Mouse (Mus musculus): Measurements from ENCODE around the gene Cytl1. TPM values are rescaled to one million over a fixed set of nuclear protein-coding genes. Genes with fewer than 3 reads are reported as not detected.
A peak's percentile ranks its signal among the peaks of the same experiment; 100 is the strongest.

The Cytl1 gene
- polyA plus RNA-seq, 1 experiment from 2014 or later: 2.2 TPM

- Histone ChIP-seq H3K9me3 (no peaks in the 10 kb centered on the region), H3K4me1 (no peaks in the 10 kb centered on the region), H3K9ac (no peak overlapping the region), H3K36me3 (no peaks in the 10 kb centered on the region), H3K27ac (no peak overlapping the region), H3K4me3 (no peak overlapping the region), H3K4me2 (replicated peaks) (no peak overlapping the region), H3K27me3 (replicated peaks) (no peaks in the 10 kb centered on the region)
- no peak for ATAC-seq (ENCODE audit: low FRiP score, low read depth)
- WGBS: 81% methylated on average over 4 of the region's 4 CpGs
Observed at GRCm38 (mm10) chr5:37725220-37725886, 10.0 kb upstream of the Cytl1 start.

DNA sequence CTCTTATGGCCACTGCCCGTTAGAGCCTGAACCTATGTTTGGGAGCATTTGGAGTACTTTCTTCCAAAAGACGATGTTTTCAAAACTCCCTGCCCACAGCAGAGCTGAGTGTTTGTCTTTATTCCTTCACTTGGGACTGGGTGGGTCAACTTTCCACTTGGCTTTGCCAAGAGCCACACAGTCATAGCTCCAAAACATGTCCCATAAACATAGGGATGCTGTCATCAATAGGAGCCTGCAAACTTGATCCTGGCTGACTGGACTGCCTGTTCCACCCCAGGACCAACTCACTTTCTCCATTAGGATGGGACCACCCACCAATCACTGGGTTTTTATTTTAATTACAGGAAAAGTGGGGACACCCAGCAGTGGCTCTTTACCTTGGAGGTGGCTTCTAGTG is 4.5 kb upstream of the Cytl1 start:
- Histone ChIP-seq H3K4me2 (replicated peaks) (no peak overlapping the region), H3K4me3 (no peak overlapping the region), H3K27me3 (replicated peaks) (no peaks in the 10 kb centered on the region), H3K9ac (no peak overlapping the region), H3K4me1 (no peaks in the 10 kb centered on the region), H3K36me3 (no peaks in the 10 kb centered on the region), H3K27ac (no peak overlapping the region), H3K9me3 (no peaks in the 10 kb centered on the region)
- WGBS: 89% methylated on average over 2 of the region's 2 CpGs
- no peak for ATAC-seq (ENCODE audit: low FRiP score, low read depth)

GRCm38 (mm10) chr5:37736213-37736612 is 894 bp downstream of the Cytl1 start:
- H3K27me3 ChIP-seq (replicated peaks): no peaks in the 10 kb centered on the region
- H3K36me3 ChIP-seq: no peaks in the 10 kb centered on the region
- 66% methylated on average over 7 of the region's 7 CpGs for WGBS
- ATAC-seq (ENCODE audit: low FRiP score, low read depth): no peak
- no peak overlapping the region for H3K9ac ChIP-seq
- no peak overlapping the region for H3K27ac ChIP-seq
- no peak overlapping the region for H3K4me2 ChIP-seq (replicated peaks)
- H3K9me3 ChIP-seq: no peaks in the 10 kb centered on the region
- no peak overlapping the region for H3K4me3 ChIP-seq
- H3K4me1 ChIP-seq: no peaks in the 10 kb centered on the region

- no peaks in the 10 kb centered on the region for H3K9me3 ChIP-seq
- 82% methylated on average over 13 of the region's 13 CpGs for WGBS
- H3K4me2 ChIP-seq (replicated peaks): no peak overlapping the region
- H3K4me3 ChIP-seq: no peak overlapping the region
- no peaks in the 10 kb centered on the region for H3K36me3 ChIP-seq
- H3K27me3 ChIP-seq (replicated peaks): no peaks in the 10 kb centered on the region
- no peaks in the 10 kb centered on the region for H3K4me1 ChIP-seq
- H3K27ac ChIP-seq: no peak overlapping the region
- no peak overlapping the region for H3K9ac ChIP-seq
- no peak for ATAC-seq (ENCODE audit: low FRiP score, low read depth)
Observed at GRCm38 (mm10) chr5:37743889-37744707, 8.8 kb downstream of the Cytl1 start.

DNA sequence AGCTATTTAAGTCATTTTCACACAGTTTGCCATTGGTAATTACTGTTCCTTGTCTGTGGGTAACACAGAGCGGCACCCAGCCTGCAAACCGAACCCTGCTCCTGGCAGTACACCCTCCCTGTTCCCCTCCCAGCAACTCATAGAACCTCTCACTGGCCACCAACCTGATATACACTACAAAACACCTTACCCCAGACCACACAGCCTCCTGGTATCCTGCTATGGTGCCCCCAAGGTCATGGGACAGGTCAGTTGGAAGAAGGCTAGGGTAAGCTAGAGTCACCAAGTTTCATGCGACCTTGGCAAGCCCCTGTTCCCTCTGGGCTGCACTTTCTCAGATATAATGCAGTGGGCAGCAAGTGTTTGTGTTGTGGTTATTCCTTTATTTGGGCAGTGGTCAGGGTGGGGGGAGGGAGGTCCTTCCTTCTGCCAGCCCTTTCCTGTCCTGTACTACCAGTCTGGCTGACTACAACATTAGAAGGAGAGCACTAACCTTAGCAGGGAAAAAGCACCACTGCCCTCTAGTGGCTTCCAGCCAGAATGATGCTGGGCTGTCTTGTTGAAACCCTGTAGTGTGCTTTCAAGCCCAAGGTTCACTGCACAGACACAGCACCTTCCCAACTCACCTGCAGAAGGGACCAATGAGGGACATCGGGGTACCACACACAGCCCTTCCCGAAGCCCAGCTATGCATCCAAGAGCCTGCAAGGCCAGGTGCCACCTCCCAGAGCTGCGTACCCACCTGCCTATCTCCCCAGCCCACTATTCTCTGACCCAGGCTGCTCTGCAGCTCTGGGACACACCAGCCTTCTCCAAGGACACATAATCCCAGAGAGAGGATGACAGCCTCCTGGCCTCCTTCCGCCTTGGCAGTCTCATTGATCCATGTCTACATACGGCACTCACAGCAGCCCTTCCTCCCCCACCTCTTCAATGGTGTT is 17.0 kb downstream of the Cytl1 start:
- H3K36me3 ChIP-seq: no peaks in the 10 kb centered on the region
- no peak overlapping the region for H3K9ac ChIP-seq
- no peaks in the 10 kb centered on the region for H3K9me3 ChIP-seq
- H3K4me2 ChIP-seq (replicated peaks): no peak overlapping the region
- no peak overlapping the region for H3K4me3 ChIP-seq
- 68% methylated on average over 8 of the region's 8 CpGs for WGBS
- peak; percentile 80 for ATAC-seq (ENCODE audit: low FRiP score, low read depth)
- no peak overlapping the region for H3K27ac ChIP-seq
- no peaks in the 10 kb centered on the region for H3K4me1 ChIP-seq
- H3K27me3 ChIP-seq (replicated peaks): 0 out of 2 replicates have a peak, but pooled peaks cover 3% of the 10 kb centered on the region

GRCm38 (mm10) chr5:37753366-37753765 is 18.0 kb downstream of the Cytl1 start:
- no peak for ATAC-seq (ENCODE audit: low FRiP score, low read depth)
- no peak overlapping the region for H3K27ac ChIP-seq
- 82% methylated on average over 7 of the region's 7 CpGs for WGBS
- no peaks in the 10 kb centered on the region for H3K4me1 ChIP-seq
- no peak overlapping the region for H3K4me2 ChIP-seq (replicated peaks)
- H3K36me3 ChIP-seq: no peaks in the 10 kb centered on the region
- no peak overlapping the region for H3K9ac ChIP-seq
- no peaks in the 10 kb centered on the region for H3K9me3 ChIP-seq
- no peak overlapping the region for H3K4me3 ChIP-seq
- H3K27me3 ChIP-seq (replicated peaks): 0 out of 2 replicates have a peak, but pooled peaks cover 3% of the 10 kb centered on the region

- Histone ChIP-seq H3K36me3 (no peaks in the 10 kb centered on the region), H3K4me1 (no peaks in the 10 kb centered on the region), H3K9ac (no peak overlapping the region), H3K27ac (no peak overlapping the region), H3K4me3 (no peak overlapping the region), H3K4me2 (replicated peaks) (no peak overlapping the region), H3K27me3 (replicated peaks) (no peaks in the 10 kb centered on the region), H3K9me3 (no peaks in the 10 kb centered on the region)
- 90% methylated on average over 3 of the region's 3 CpGs for WGBS
- no peak for ATAC-seq (ENCODE audit: low FRiP score, low read depth)
Observed at GRCm38 (mm10) chr5:37762046-37762445, 26.7 kb downstream of the Cytl1 start.

GRCm38 (mm10) chr5:37765851-37766250 is 30.5 kb downstream of the Cytl1 start:
- H3K27ac ChIP-seq: no peak overlapping the region
- no peak overlapping the region for H3K4me3 ChIP-seq
- H3K9me3 ChIP-seq: no peaks in the 10 kb centered on the region
- H3K4me2 ChIP-seq (replicated peaks): no peak overlapping the region
- 0 out of 2 replicates have a peak, but pooled peaks cover 2% of the 10 kb centered on the region for H3K4me1 ChIP-seq
- H3K9ac ChIP-seq: no peak overlapping the region
- 0 out of 2 replicates have a peak, but pooled peaks cover 7% of the 10 kb centered on the region for H3K27me3 ChIP-seq (replicated peaks)
- H3K36me3 ChIP-seq: no peaks in the 10 kb centered on the region
- ATAC-seq (ENCODE audit: low FRiP score, low read depth): no peak
- 22% methylated on average over 8 of the region's 8 CpGs for WGBS

DNA sequence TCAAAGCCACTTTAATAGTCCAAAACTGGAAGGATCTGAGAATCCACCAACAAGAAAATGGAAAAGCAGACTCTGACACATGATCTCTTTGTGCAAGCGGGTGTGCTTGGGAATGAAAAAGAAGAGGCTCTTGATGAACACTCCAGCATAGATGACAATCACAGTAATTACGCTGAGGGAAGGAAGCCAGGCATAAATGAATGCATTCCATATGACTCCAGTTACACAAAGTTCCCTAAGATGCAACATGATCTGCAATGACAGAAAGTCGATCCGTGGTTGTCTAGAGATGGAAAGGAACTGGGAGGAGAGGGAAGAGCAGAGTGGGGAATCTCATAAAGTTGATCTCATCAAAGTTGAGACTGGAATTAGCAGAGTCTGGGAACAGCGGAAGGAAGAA is 31.9 kb downstream of the Cytl1 start:
- H3K9ac ChIP-seq: no peak overlapping the region

GRCm38 (mm10) chr5:37769031-37769430 is 33.7 kb downstream of the Cytl1 start:
- Histone ChIP-seq H3K36me3 (no peaks in the 10 kb centered on the region), H3K9me3 (peaks cover 6% of the 10 kb centered on the region; the same call in 1 of the 2 replicates), H3K9ac (no peak overlapping the region), H3K4me2 (replicated peaks) (no peak overlapping the region), H3K27me3 (replicated peaks) (peaks cover 11% of the 10 kb centered on the region; the same call in 1 of the 2 replicates), H3K4me3 (no peak overlapping the region), H3K4me1 (0 out of 2 replicates have a peak, but pooled peaks cover 2% of the 10 kb centered on the region), H3K27ac (no peak overlapping the region)
- ATAC-seq (ENCODE audit: low FRiP score, low read depth): peak; percentile 29; the same call in 1 of the 2 replicates
- WGBS: 10% methylated on average over 5 of the region's 5 CpGs

More for the DNA sequence above, 31.9 kb downstream of the Cytl1 start:
- Histone ChIP-seq H3K27ac (no peak overlapping the region), H3K36me3 (no peaks in the 10 kb centered on the region), H3K9me3 (peaks cover 6% of the 10 kb centered on the region; the same call in 1 of the 2 replicates), H3K4me2 (replicated peaks) (no peak overlapping the region), H3K4me3 (no peak overlapping the region), H3K27me3 (replicated peaks) (0 out of 2 replicates have a peak, but pooled peaks cover 11% of the 10 kb centered on the region), H3K4me1 (0 out of 2 replicates have a peak, but pooled peaks cover 2% of the 10 kb centered on the region)
- ATAC-seq (ENCODE audit: low FRiP score, low read depth): no peak
- WGBS: 87% methylated on average over 5 of the region's 5 CpGs

GRCm38 (mm10) chr5:37770870-37771269 is 35.6 kb downstream of the Cytl1 start:
- 0 out of 2 replicates have a peak, but pooled peaks cover 2% of the 10 kb centered on the region for H3K4me1 ChIP-seq
- no peak overlapping the region for H3K27ac ChIP-seq
- no peak overlapping the region for H3K9ac ChIP-seq
- ATAC-seq (ENCODE audit: low FRiP score, low read depth): no peak
- peaks cover 11% of the 10 kb centered on the region; the same call in 1 of the 2 replicates for H3K27me3 ChIP-seq (replicated peaks)
- no peak overlapping the region for H3K4me2 ChIP-seq (replicated peaks)
- peaks cover 6% of the 10 kb centered on the region; the same call in 1 of the 2 replicates for H3K9me3 ChIP-seq
- H3K36me3 ChIP-seq: no peaks in the 10 kb centered on the region
- WGBS: 84% methylated on average over 6 of the region's 6 CpGs
- H3K4me3 ChIP-seq: no peak overlapping the region

All from neural tube, embryonic 12.5 days (tissue).